Mouse (Mus musculus): ENCODE measurements around the gene Ubap1.

GRCm38 (mm10) chr4:41388616-41389015, 39.8 kb downstream of the Ubap1 start:
- no peak for TF ChIP-seq CTCF (IDR thresholded peaks at IDR 0.05)
- TF ChIP-seq EP300 (IDR thresholded peaks at IDR 0.05), result no peak
